Mouse (Mus musculus) left cerebral cortex, postnatal 14 days (tissue): Measurements from ENCODE around the gene Ltbr. TPM values are rescaled to one million over a fixed set of nuclear protein-coding genes. Genes with fewer than 3 reads are reported as not detected.
"Not testable (repeated sequence)": the region's sequence is repeated elsewhere in the genome, so short reads cannot be mapped to it uniquely, and the experiment has no call there.

Source experiments
- DNase-seq, 2 experiments: peaks; one replicate each; pipeline ENCODE4 v3.0.0; 2021 to 2022; ENCODE audit warnings: low spot score in 2 of 2, mixed read lengths in 1 of 2
- intact Hi-C: fragments of 180-260 bp; cut with DNase I; formaldehyde crosslinking; loops from one replicate; pipeline ENCODE4 v1.15.1; 2025
- total RNA-seq, 2 experiments: library from RNA; stranded (reverse); gene quantifications; 2 replicates each; pipeline ENCODE4 v1.2.3; 2021

The Ltbr gene
- total RNA-seq, 2 experiments from 2014 or later: 8.8 to 9.3 TPM

GRCm38 (mm10) chr6:125318981-125319918, 5.6 kb upstream of the Ltbr start:
- DNase-seq: no peak
- intact Hi-C loops: no loop called here

- DNase-seq: no peak
- intact Hi-C loops: no loop called here
Observed at GRCm38 (mm10) chr6:125317077-125317476, 3.4 kb upstream of the Ltbr start.

- intact Hi-C loops: no loop called here
- no peak for DNase-seq
Observed at GRCm38 (mm10) chr6:125314746-125315145, 1.1 kb upstream of the Ltbr start.

- no peak for DNase-seq
- intact Hi-C loops: no loop called here
Observed at GRCm38 (mm10) chr6:125314231-125314563, 512 bp upstream of the Ltbr start.

- intact Hi-C loops: no loop called here
- DNase-seq: no peak
Observed at GRCm38 (mm10) chr6:125312581-125313355, 917 bp downstream of the Ltbr start.

GRCm38 (mm10) chr6:125312171-125312570, 1.5 kb downstream of the Ltbr start:
- intact Hi-C loops: no loop called here
- no peak for DNase-seq

- no peak for DNase-seq
- intact Hi-C loops: no loop called here
Observed at GRCm38 (mm10) chr6:125309406-125309805, 4.3 kb downstream of the Ltbr start.

- intact Hi-C loops: no loop called here
- DNase-seq: no peak
Observed at GRCm38 (mm10) chr6:125308921-125309320, 4.8 kb downstream of the Ltbr start.

- DNase-seq: no peak
- intact Hi-C loops: no loop called here
Observed at GRCm38 (mm10) chr6:125307091-125307490, 6.6 kb downstream of the Ltbr start.

- intact Hi-C loops: no loop called here
Observed at GRCm38 (mm10) chr6:125305465-125305864, 8.2 kb downstream of the Ltbr start.

GRCm38 (mm10) chr6:125304408-125304807, 9.3 kb downstream of the Ltbr start:
- DNase-seq, intact Hi-C loops: not testable (repeated sequence)

More at GRCm38 (mm10) chr6:125305465-125305864, 8.2 kb downstream of the Ltbr start:
- no peak for DNase-seq

- DNase-seq: no peak
- intact Hi-C loops: no loop called here
Observed at GRCm38 (mm10) chr6:125303242-125303641, 10.4 kb downstream of the Ltbr start.

GRCm38 (mm10) chr6:125302231-125302982, 11.3 kb downstream of the Ltbr start:
- no peak for DNase-seq
- intact Hi-C loops: no loop called here

- no peak for DNase-seq
Observed at GRCm38 (mm10) chr6:125300982-125301381, 12.7 kb downstream of the Ltbr start.

GRCm38 (mm10) chr6:125297149-125297820, 16.4 kb downstream of the Ltbr start:
- intact Hi-C loops: no loop called here
- no peak for DNase-seq

More at GRCm38 (mm10) chr6:125300982-125301381, 12.7 kb downstream of the Ltbr start:
- intact Hi-C loops: no loop called here

GRCm38 (mm10) chr6:125294049-125294448, 19.6 kb downstream of the Ltbr start:
- intact Hi-C loops: no loop called here
- DNase-seq: no peak

GRCm38 (mm10) chr6:125292256-125292655, 21.4 kb downstream of the Ltbr start:
- intact Hi-C loops: no loop called here
- DNase-seq: no peak

GRCm38 (mm10) chr6:125291329-125291728, 22.4 kb downstream of the Ltbr start:
- intact Hi-C loops: no loop called here
- no peak for DNase-seq

- DNase-seq: no peak
- intact Hi-C loops: no loop called here
Observed at GRCm38 (mm10) chr6:125288730-125289129, 25.0 kb downstream of the Ltbr start.
